Mouse (Mus musculus) spleen, postnatal 14 days (tissue): Measurements from ENCODE around the gene Pkm.

Experiments
- DNase-seq, 2 experiments: peaks; one replicate each; pipeline ENCODE4 v3.0.0; 2021 to 2022; ENCODE audit warnings: low spot score in 2 of 2

Pkm gene

DNA sequence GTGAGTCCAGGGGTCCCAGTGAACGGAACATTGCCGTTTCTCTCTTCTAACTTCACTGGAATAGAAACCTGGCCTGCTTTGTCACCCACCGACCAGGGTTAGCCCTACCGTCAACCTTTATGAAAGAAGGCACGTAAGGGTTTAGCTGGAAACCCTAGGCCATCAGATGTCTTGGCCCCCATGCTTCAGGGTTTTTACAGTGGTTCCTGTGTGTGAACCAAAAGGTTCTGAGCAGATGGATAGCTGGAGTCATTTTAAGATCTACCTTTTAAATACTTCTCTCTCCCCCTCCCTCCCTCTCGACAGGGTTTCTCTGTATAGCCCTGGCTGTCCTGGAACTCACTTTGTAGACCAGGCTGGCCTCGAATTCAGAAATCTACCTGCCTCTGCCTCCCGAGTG lies 9.8 kb downstream of the Pkm start:
- no peak for DNase-seq

DNA sequence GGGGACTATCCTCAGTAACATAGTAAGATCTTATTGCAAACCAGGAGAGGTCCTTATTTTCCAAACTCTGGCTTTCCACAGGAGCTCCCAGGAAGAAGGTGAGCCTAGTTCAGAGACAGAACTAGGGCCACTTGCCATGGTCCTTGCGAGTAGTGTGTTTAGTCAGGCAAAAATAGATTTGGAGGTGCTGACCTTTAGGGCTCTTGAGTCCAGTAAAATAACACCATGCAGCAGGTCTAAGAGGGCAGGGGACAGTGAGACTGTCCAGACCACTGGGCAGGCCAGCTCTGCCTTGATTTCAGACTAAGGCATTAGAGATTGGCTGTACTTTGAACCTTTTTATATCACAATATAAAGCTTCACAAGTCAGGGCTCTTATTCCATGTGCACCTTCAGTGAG lies 10.6 kb downstream of the Pkm start:
- DNase-seq: no peak

GRCm38 (mm10) chr9:59667250-59667649 lies 11.1 kb downstream of the Pkm start:
- no peak for DNase-seq

GRCm38 (mm10) chr9:59667904-59668303 lies 11.7 kb downstream of the Pkm start:
- DNase-seq: no peak

DNA sequence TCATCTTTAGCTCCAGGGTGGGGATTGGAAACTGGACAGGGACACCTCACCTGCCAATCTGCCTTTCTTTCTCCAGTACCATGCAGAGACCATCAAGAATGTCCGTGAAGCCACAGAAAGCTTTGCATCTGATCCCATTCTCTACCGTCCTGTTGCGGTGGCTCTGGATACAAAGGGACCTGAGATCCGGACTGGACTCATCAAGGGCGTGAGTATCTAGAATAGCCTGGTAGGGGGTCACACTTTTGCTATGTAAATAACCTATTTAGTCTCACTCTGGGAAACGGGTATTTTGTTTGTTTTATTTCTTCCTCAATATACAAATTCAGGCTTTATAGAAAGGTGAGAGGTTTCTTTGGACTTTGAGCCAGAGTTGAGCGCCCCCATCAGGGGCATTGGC lies 12.3 kb downstream of the Pkm start:
- no peak for DNase-seq

- DNase-seq: no peak
Measured at GRCm38 (mm10) chr9:59669172-59669571, 13.0 kb downstream of the Pkm start.

DNA sequence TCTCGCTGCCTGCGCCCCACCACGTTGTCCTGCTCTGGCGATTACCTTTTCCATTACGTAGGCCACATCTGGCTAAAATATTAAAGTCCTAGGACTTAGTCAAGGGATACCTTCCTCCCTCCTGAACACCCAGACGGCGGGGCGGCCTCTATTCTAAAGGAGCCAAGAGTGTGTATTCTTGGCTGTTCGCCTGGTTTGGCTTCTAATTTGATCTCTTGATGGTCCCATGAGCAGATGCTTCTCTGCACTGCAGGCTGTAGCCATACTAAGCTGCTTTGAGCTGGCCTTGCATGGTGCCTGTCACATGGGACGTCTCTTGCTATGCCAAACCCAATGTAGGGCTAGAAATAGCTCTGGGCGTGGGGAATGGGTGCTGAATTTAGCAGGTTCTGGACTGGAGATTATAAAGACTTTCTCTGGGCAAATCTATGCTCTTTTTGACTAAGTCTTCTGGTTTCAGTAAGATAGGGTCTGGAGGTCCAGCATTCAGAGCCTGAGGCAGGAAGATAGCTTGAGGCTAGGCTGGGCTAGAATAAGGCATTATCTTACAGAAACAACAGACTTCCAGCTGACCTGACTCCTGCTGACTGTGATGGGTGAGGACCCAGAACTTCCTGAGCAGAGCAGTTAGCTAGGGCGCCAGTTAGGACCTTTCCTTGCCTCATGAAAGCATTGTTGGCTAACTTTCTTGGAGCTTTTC lies 16.2 kb downstream of the Pkm start:
- DNase-seq: no peak

- DNase-seq: no peak
Measured at GRCm38 (mm10) chr9:59673427-59673826, 17.3 kb downstream of the Pkm start.

DNA sequence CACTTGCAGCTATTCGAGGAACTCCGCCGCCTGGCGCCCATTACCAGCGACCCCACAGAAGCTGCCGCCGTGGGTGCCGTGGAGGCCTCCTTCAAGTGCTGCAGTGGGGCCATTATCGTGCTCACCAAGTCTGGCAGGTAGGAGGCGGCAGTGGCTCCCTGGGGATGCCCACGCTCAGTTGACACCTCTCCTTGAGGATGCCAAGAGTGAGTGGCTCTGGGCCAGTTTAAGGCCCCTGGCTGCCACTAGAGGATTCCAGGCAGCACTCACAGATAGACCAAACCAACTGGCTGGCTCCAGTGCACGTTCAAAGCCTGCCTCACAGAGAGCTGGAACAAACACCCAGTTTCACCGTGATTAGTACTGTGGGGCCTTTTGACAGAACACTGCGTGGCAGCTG lies 19.4 kb downstream of the Pkm start:
- DNase-seq: no peak

DNA sequence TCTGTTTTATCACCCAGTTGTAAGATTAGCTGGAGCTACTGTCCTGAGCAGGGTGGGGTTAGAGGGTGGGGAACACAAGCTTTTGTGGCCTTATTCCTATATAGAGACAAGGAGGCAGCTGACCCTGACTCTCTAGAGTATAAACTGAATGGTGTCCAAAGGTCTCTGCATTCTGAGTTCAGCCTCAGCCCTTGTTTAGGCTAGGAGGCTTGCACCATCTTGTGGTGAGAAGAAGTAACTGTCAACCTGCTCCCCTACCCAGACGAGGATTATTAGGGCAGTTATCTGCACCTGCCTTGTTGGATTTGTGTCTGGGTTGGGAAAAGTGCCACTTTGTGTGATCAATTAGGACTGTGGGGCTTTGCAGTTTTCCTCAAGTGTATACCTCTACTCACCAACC lies 22.1 kb downstream of the Pkm start:
- no peak for DNase-seq

GRCm38 (mm10) chr9:59679678-59680533 lies 23.7 kb downstream of the Pkm start, which contains the start of gene Gramd2:
Gene Gramd2, plus strand, starts transcription at chr9:59680144.
- DNase-seq: peak; percentile 19

- DNase-seq: no peak
Measured at GRCm38 (mm10) chr9:59680534-59680875, 24.3 kb downstream of the Pkm start.

DNA sequence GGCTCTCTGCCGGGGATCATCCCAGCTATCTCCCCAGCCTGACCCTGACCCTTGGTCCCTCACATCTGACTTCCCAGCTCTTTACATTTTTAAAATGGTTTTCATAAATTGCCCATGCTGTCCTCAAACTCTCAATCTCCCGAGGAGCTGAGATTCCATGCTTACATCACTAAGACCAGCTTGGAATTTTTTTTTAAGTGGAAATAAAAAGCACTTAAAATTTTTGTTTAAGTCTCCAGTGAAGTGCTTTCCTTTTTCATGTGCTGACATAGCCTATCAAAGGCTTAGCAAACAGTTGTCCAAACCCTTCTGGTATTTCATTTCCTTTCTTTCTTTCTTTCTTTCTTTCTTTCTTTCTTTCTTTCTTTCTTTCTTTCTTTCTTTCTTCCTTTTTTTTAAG lies 27.9 kb downstream of the Pkm start:
- DNase-seq: no peak

GRCm38 (mm10) chr9:59687416-59688046 lies 31.4 kb downstream of the Pkm start:
- DNase-seq: no peak

GRCm38 (mm10) chr9:59691635-59692094 lies 35.5 kb downstream of the Pkm start:
- peak in 1 of 2 experiments; percentile 10 for DNase-seq

GRCm38 (mm10) chr9:59692145-59692544 lies 36.0 kb downstream of the Pkm start:
- no peak for DNase-seq

GRCm38 (mm10) chr9:59694571-59695450 lies 38.6 kb downstream of the Pkm start:
- no peak for DNase-seq

GRCm38 (mm10) chr9:59695451-59695813 lies 39.3 kb downstream of the Pkm start:
- DNase-seq: no peak

GRCm38 (mm10) chr9:59696381-59696780 lies 40.2 kb downstream of the Pkm start:
- no peak for DNase-seq

DNA sequence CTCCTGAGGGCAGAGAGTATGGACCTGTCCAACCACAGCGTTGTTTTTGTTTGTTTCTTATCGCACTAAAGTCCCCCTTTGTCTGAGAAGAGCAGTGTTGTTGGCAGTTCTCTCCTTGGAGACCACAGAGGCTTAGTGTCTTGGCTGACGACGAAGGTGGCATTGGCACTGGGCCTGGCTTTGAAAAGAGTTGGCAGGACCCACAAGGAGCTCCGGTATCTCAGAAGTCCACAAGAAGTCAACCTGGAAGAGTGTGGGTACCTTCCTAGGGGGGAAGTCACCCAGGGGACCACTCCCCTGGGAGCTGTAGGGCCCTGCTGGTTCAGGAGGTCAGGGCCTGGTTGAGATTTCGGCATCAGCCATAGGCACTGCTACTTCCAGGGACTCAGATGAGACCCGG lies 44.9 kb downstream of the Pkm start:
- DNase-seq: no peak

DNA sequence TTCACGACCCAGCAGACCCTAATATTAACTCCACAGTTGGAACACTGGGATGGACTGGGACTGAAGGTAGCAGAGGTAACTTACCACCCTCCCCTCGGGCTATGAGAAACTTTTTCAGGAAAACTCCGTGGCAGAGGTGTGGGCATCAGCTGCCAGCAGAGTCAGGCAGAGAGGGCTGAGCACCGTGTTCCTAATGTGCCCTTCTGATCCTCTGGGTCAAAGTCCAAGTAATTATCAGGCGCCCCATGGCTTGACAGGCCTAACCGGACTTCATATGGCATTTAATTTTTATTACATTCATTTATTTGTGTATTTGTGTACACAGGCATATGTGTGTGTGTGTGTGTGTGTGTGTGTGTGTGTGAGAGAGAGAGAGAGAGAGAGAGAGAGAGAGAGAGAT lies 46.9 kb downstream of the Pkm start:
- no peak for DNase-seq
